Mouse (Mus musculus): ENCODE measurements around the gene Apol11b. TPM values are rescaled to one million over a fixed set of nuclear protein-coding genes. Genes with fewer than 3 reads are reported as not detected.

The Apol11b gene
- polyA plus RNA-seq, 2 experiments: not detected

- ATAC-seq (ENCODE audit: low FRiP score, low read depth) (no peak), DNase-seq (ENCODE audit: low spot score) (no peak)
- Histone ChIP-seq H3K9ac (ENCODE audit: low read depth, low read length, severe bottlenecking) (no peak within 1 kb of the TSS), H3K36me3 (ENCODE audit: control insufficient read depth, insufficient read depth, low read length) (no peaks in the 10 kb centered on the region), H3K4me3 (replicated peaks; ENCODE audit: low read length) (no peak within 1 kb of the TSS), H3K27me3 (ENCODE audit: control insufficient read depth, insufficient read depth, low read length) (no peaks in the 10 kb centered on the region), H3K4me2 (replicated peaks; ENCODE audit: low read depth, low read length, severe bottlenecking) (no peak within 1 kb of the TSS), H3K27ac (replicated peaks; ENCODE audit: low read depth, low read length) (no peak within 1 kb of the TSS), H3K4me1 (ENCODE audit: control insufficient read depth, insufficient read depth, low read length) (no peaks in the 10 kb centered on the region), H3K9me3 (ENCODE audit: control insufficient read depth, low read length) (no peaks in the 10 kb centered on the region)
- TF ChIP-seq POLR2A (IDR thresholded peaks at IDR 0.05; ENCODE audit: borderline replicate concordance, extremely low read depth, insufficient read depth, insufficient read length): no peak
- 52% methylated on average over 5 of the region's 5 CpGs for WGBS
These were observed 47.1 kb downstream of the Apol11b start, which contains the start of gene Apol10b for GRCm38 (mm10) chr15:77595961-77596360. Apol10b (minus strand) TSS chr15:77596125.

DNA sequence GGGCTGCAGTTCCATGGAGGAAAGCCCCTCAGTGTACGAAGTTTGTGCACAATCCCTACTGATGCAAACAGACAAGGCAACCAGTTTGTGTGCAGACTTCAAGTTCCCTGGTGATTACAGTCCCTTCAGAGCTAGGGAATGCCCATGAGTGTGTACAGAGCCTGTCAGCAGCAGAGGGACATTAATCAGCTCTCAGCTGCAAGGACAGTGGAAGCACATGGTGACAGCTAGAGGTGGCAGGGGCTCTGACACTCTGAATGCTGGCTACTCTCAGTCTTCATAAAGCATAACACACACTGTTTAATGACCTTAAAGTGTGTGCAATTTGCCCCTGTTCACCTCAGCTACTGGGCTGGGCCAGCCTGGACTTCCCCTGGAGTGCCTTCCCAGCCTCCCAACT lies 49.5 kb downstream of the Apol11b start:
- Histone ChIP-seq H3K27ac (replicated peaks; ENCODE audit: low read depth, low read length) (no peak overlapping the region), H3K36me3 (ENCODE audit: control insufficient read depth, insufficient read depth, low read length) (no peaks in the 10 kb centered on the region), H3K4me2 (replicated peaks; ENCODE audit: low read depth, low read length, severe bottlenecking) (no peak overlapping the region), H3K4me1 (ENCODE audit: control insufficient read depth, insufficient read depth, low read length) (no peaks in the 10 kb centered on the region), H3K9ac (ENCODE audit: low read depth, low read length, severe bottlenecking) (no peak overlapping the region), H3K27me3 (ENCODE audit: control insufficient read depth, insufficient read depth, low read length) (no peaks in the 10 kb centered on the region), H3K9me3 (ENCODE audit: control insufficient read depth, low read length) (no peaks in the 10 kb centered on the region), H3K4me3 (replicated peaks; ENCODE audit: low read length) (no peak overlapping the region)
- TF ChIP-seq POLR2A (IDR thresholded peaks at IDR 0.05; ENCODE audit: borderline replicate concordance, extremely low read depth, insufficient read depth, insufficient read length): no peak
- DNase-seq (ENCODE audit: low spot score) (no peak), ATAC-seq (ENCODE audit: low FRiP score, low read depth) (no peak)
- 94% methylated on average over 1 of the region's 1 CpGs for WGBS

GRCm38 (mm10) chr15:77590881-77591280 lies 52.2 kb downstream of the Apol11b start:
- Histone ChIP-seq H3K27me3 (ENCODE audit: control insufficient read depth, insufficient read depth, low read length) (no peaks in the 10 kb centered on the region), H3K4me1 (ENCODE audit: control insufficient read depth, insufficient read depth, low read length) (no peaks in the 10 kb centered on the region), H3K27ac (replicated peaks; ENCODE audit: low read depth, low read length) (no peak overlapping the region), H3K4me3 (replicated peaks; ENCODE audit: low read length) (no peak overlapping the region), H3K9ac (ENCODE audit: low read depth, low read length, severe bottlenecking) (no peak overlapping the region), H3K9me3 (ENCODE audit: control insufficient read depth, low read length) (no peaks in the 10 kb centered on the region), H3K36me3 (ENCODE audit: control insufficient read depth, insufficient read depth, low read length) (no peaks in the 10 kb centered on the region), H3K4me2 (replicated peaks; ENCODE audit: low read depth, low read length, severe bottlenecking) (no peak overlapping the region)
- ATAC-seq (ENCODE audit: low FRiP score, low read depth): no peak
- 73% methylated on average over 2 of the region's 2 CpGs for WGBS
- TF ChIP-seq POLR2A (IDR thresholded peaks at IDR 0.05; ENCODE audit: borderline replicate concordance, extremely low read depth, insufficient read depth, insufficient read length): no peak
- DNase-seq (ENCODE audit: low spot score): no peak

DNA sequence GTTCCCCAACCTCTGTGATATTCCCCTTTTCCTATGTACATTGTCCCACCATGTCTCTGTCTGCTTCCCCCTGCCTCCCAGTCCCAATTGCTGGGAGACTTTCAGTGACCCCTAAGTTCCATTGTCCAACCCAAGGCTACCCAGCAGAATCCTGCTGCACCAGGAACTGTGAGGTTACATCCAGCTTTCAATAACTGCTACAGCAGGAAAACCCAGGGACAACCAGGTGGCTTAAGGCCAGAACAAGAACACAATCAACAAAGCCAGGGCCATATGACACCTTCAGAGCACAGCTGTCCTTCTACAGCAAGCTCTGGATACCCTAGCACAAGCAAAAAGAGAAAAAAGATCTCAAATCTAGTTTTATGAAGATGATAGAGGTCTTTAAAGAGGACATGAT lies 54.1 kb downstream of the Apol11b start:
- no peaks in the 10 kb centered on the region for H3K4me1 ChIP-seq (ENCODE audit: control insufficient read depth, insufficient read depth, low read length)
- H3K27ac ChIP-seq (replicated peaks; ENCODE audit: low read depth, low read length): no peak overlapping the region
- DNase-seq (ENCODE audit: low spot score): no peak
- 0 out of 2 replicates have a peak, but pooled peaks cover under 1% of the 10 kb centered on the region for H3K9me3 ChIP-seq (ENCODE audit: control insufficient read depth, low read length)
- no peaks in the 10 kb centered on the region for H3K27me3 ChIP-seq (ENCODE audit: control insufficient read depth, insufficient read depth, low read length)
- ATAC-seq (ENCODE audit: low FRiP score, low read depth): no peak
- no peak overlapping the region for H3K4me2 ChIP-seq (replicated peaks; ENCODE audit: low read depth, low read length, severe bottlenecking)
- no peaks in the 10 kb centered on the region for H3K36me3 ChIP-seq (ENCODE audit: control insufficient read depth, insufficient read depth, low read length)
- TF ChIP-seq POLR2A (IDR thresholded peaks at IDR 0.05; ENCODE audit: borderline replicate concordance, extremely low read depth, insufficient read depth, insufficient read length): no peak
- no peak overlapping the region for H3K4me3 ChIP-seq (replicated peaks; ENCODE audit: low read length)
- no peak overlapping the region for H3K9ac ChIP-seq (ENCODE audit: low read depth, low read length, severe bottlenecking)

DNA sequence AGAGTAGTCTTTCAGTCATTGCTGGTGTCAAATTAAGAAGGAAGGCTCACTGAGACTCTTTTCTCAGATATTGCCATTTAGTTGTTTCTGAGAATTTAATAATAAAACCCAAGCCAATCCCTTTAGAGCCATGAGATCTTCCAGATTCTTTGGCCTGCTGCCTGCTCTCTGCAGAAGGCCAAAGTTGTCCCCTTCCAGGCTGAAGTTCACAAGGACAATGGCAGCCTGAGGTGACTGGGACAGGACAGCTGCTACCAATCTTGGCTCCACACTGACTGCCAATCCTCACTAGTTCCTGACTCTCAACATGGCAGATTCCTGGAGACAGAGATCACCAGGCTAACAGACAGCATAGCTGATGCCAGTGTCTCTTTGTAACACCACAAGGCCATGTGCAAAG lies 56.1 kb downstream of the Apol11b start:
- H3K9ac ChIP-seq (ENCODE audit: low read depth, low read length, severe bottlenecking): no peak overlapping the region
- TF ChIP-seq POLR2A (IDR thresholded peaks at IDR 0.05; ENCODE audit: borderline replicate concordance, extremely low read depth, insufficient read depth, insufficient read length): no peak
- H3K4me2 ChIP-seq (replicated peaks; ENCODE audit: low read depth, low read length, severe bottlenecking): no peak overlapping the region
- peaks cover 4% of the 10 kb centered on the region; the same call in 1 of the 2 replicates for H3K9me3 ChIP-seq (ENCODE audit: control insufficient read depth, low read length)
- no peak overlapping the region for H3K27ac ChIP-seq (replicated peaks; ENCODE audit: low read depth, low read length)
- no peak overlapping the region for H3K4me3 ChIP-seq (replicated peaks; ENCODE audit: low read length)
- H3K36me3 ChIP-seq (ENCODE audit: control insufficient read depth, insufficient read depth, low read length): no peaks in the 10 kb centered on the region
- H3K4me1 ChIP-seq (ENCODE audit: control insufficient read depth, insufficient read depth, low read length): no peaks in the 10 kb centered on the region
- DNase-seq (ENCODE audit: low spot score): no peak
- ATAC-seq (ENCODE audit: low FRiP score, low read depth): no peak
- H3K27me3 ChIP-seq (ENCODE audit: control insufficient read depth, insufficient read depth, low read length): no peaks in the 10 kb centered on the region

Other genes starting within 250 kb of the Apol11b start
- gene Apol7a, start 244.2 kb downstream of the Apol11b start, polyA plus RNA-seq (2012; rRNA removed): 0.45 and 0.50 TPM in 2 replicates
- 0.22 and 0.23 TPM in 2 replicates for gene Apol7a, start 244.2 kb downstream of the Apol11b start, polyA plus RNA-seq (2014; fragmentation: Nextera tagmentation; extraction: Ambion mirVana)
- 0.06 and 0.35 TPM in 2 replicates for gene Apol9a, start 232.2 kb downstream of the Apol11b start, polyA plus RNA-seq (2012; rRNA removed)
- gene Apol9a, start 232.2 kb downstream of the Apol11b start, polyA plus RNA-seq (2014; fragmentation: Nextera tagmentation; extraction: Ambion mirVana): not detected in 2 replicates
- 0.06 TPM in 2 replicates for gene Apol7b, start 195.8 kb downstream of the Apol11b start, polyA plus RNA-seq (2012; rRNA removed)
- gene Apol7b, start 195.8 kb downstream of the Apol11b start, polyA plus RNA-seq (2014; fragmentation: Nextera tagmentation; extraction: Ambion mirVana): not detected in 2 replicates
- not detected in 2 replicates for gene Apol10a, start 166.2 kb downstream of the Apol11b start, polyA plus RNA-seq (2012; rRNA removed)
- gene Apol10a, start 166.2 kb downstream of the Apol11b start, polyA plus RNA-seq (2014; fragmentation: Nextera tagmentation; extraction: Ambion mirVana): not detected in 2 replicates
- not detected in 2 replicates for gene Apol11a, start 135.0 kb downstream of the Apol11b start, polyA plus RNA-seq (2012; rRNA removed)
- not detected in 2 replicates for gene Apol11a, start 135.0 kb downstream of the Apol11b start, polyA plus RNA-seq (2014; fragmentation: Nextera tagmentation; extraction: Ambion mirVana)
- 0.03 TPM in 1 of 2 replicates, not detected in the other for gene Apol7c, start 110.0 kb downstream of the Apol11b start, polyA plus RNA-seq (2012; rRNA removed)
- not detected in 2 replicates for gene Apol7c, start 110.0 kb downstream of the Apol11b start, polyA plus RNA-seq (2014; fragmentation: Nextera tagmentation; extraction: Ambion mirVana)
- not detected in 2 replicates for gene 1700025B11Rik, start 81.4 kb downstream of the Apol11b start, polyA plus RNA-seq (2012; rRNA removed)
- not detected in 2 replicates for gene 1700025B11Rik, start 81.4 kb downstream of the Apol11b start, polyA plus RNA-seq (2014; fragmentation: Nextera tagmentation; extraction: Ambion mirVana)
- 0.04 and 0.16 TPM in 2 replicates for gene Apol10b, start 47.2 kb downstream of the Apol11b start, polyA plus RNA-seq (2012; rRNA removed)
- gene Apol10b, start 47.2 kb downstream of the Apol11b start, polyA plus RNA-seq (2014; fragmentation: Nextera tagmentation; extraction: Ambion mirVana): 0.12 TPM in 1 of 2 replicates, not detected in the other
- not detected in 2 replicates for gene Gm36245, start 44.0 kb downstream of the Apol11b start, polyA plus RNA-seq (2012; rRNA removed)
- not detected in 2 replicates for gene Gm36245, start 44.0 kb downstream of the Apol11b start, polyA plus RNA-seq (2014; fragmentation: Nextera tagmentation; extraction: Ambion mirVana)
- gene Apol7e, start 55.6 kb upstream of the Apol11b start, polyA plus RNA-seq (2012; rRNA removed): 0.16 and 0.27 TPM in 2 replicates
- gene Apol7e, start 55.6 kb upstream of the Apol11b start, polyA plus RNA-seq (2014; fragmentation: Nextera tagmentation; extraction: Ambion mirVana): 0.22 TPM in 1 of 2 replicates, not detected in the other
- gene Apol9b, start 85.8 kb upstream of the Apol11b start, polyA plus RNA-seq (2012; rRNA removed): 0.09 and 0.22 TPM in 2 replicates
- gene Apol9b, start 85.8 kb upstream of the Apol11b start, polyA plus RNA-seq (2014; fragmentation: Nextera tagmentation; extraction: Ambion mirVana): 0.12 TPM in 1 of 2 replicates, not detected in the other
- 0.14 and 0.19 TPM in 2 replicates for gene Apol8, start 113.7 kb upstream of the Apol11b start, polyA plus RNA-seq (2012; rRNA removed)
- not detected in 2 replicates for gene Apol8, start 113.7 kb upstream of the Apol11b start, polyA plus RNA-seq (2014; fragmentation: Nextera tagmentation; extraction: Ambion mirVana)
- 38.7 and 46.7 TPM in 2 replicates for gene Myh9, start 198.9 kb upstream of the Apol11b start, polyA plus RNA-seq (2012; rRNA removed)
- gene Myh9, start 198.9 kb upstream of the Apol11b start, polyA plus RNA-seq (2014; fragmentation: Nextera tagmentation; extraction: Ambion mirVana): 53.2 and 54.6 TPM in 2 replicates